Mouse (Mus musculus) midbrain, embryonic 10.5 days (tissue): ENCODE results near the gene Nos1. TPM values are rescaled to one million over a fixed set of nuclear protein-coding genes. Genes with fewer than 3 reads are reported as not detected.

ENCODE experiments used
- DNase-seq: peaks from one replicate; pipeline ENCODE4 v3.0.0-alpha.2; 2017; ENCODE audit warnings: low spot score
- H3K27ac ChIP-seq: fragments of 300-500 bp; sonication (generic); replicated peaks from 2 replicates; pipeline ENCODE4 v1.5.1; 2016; ENCODE audit warnings: mild to moderate bottlenecking
- H3K27me3 ChIP-seq: fragments of 300-500 bp; sonication (generic); 2 replicates; pipeline ENCODE4 v1.6.1; 2016; ENCODE audit warnings: low read depth, mild to moderate bottlenecking; ENCODE audit not compliant: poor library complexity, severe bottlenecking
- H3K36me3 ChIP-seq: fragments of 300-500 bp; sonication (generic); 2 replicates; pipeline ENCODE4 v1.6.1; 2016; ENCODE audit warnings: mild to moderate bottlenecking, moderate library complexity
- H3K4me1 ChIP-seq: fragments of 300-500 bp; sonication (generic); 2 replicates; pipeline ENCODE4 v1.6.1; 2016
- H3K4me3 ChIP-seq: fragments of 300-500 bp; sonication (generic); 2 replicates; pipeline ENCODE4 v1.5.1; 2016; ENCODE audit warnings: mild to moderate bottlenecking, moderate library complexity
- H3K9me3 ChIP-seq: fragments of 300-500 bp; sonication (generic); replicated peaks from 2 replicates; pipeline ENCODE4 v1.6.1; 2016; ENCODE audit warnings: mild to moderate bottlenecking
- WGBS: fragments of 180-500 bp; shearing (Covaris S2); methylation state at CpG from one replicate; pipeline ENCODE4 v1.1.7; 2016; 5-methylcytosine and 5-hydroxymethylcytosine counted together
- polyA plus RNA-seq: library from polyadenylated mRNA; unstranded; fragments of >200 nt; fragmentation: Nextera tagmentation; extraction: Ambion mirVana; gene quantifications from 2 replicates; pipeline ENCODE4 v1.2.1, GENCODE M21; 2016

Nos1 gene
- polyA plus RNA-seq, 1 experiment from 2014 or later, result 0.25 TPM

- H3K9me3 ChIP-seq, result no peaks in the 10 kb centered on the region
- peaks cover 14% of the 10 kb centered on the region for H3K4me1 ChIP-seq
- no peaks in the 10 kb centered on the region for H3K27me3 ChIP-seq
- H3K36me3 ChIP-seq, result peaks cover 100% of the 10 kb centered on the region
- H3K27ac ChIP-seq, result no peak overlapping the region
- 94% methylated on average over 8 of the region's 8 CpGs for WGBS
- no peak for DNase-seq
- H3K4me3 ChIP-seq, result no peak overlapping the region
Measured at GRCm38 (mm10) chr5:117995372-117995901, 214.6 kb downstream of the Nos1 start.

DNA sequence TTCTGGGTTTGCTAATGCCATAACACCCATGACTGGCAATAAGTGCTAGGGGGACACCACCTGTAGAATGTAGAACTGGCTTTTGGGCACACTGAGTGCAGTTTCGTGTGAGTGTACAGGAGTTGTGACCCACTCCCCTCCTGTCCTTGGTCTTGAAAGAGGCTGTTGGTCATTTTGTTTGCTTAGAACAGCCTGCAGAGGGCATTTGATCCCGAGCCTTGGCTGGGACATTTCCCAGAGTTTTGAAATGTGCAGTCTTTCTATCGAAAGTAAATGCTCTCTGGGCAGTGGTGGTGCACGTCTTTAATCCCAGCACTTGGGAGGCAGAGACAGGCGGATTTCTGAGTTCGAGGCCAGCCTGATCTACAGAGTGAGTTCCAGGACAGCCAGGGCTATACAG lies 215.1 kb downstream of the Nos1 start:
- peaks cover 100% of the 10 kb centered on the region for H3K36me3 ChIP-seq
- H3K9me3 ChIP-seq, result no peaks in the 10 kb centered on the region
- H3K4me3 ChIP-seq, result no peak overlapping the region
- 91% methylated on average over 6 of the region's 6 CpGs for WGBS
- DNase-seq, result no peak
- peaks cover 14% of the 10 kb centered on the region for H3K4me1 ChIP-seq
- no peak overlapping the region for H3K27ac ChIP-seq
- H3K27me3 ChIP-seq, result no peaks in the 10 kb centered on the region

DNA sequence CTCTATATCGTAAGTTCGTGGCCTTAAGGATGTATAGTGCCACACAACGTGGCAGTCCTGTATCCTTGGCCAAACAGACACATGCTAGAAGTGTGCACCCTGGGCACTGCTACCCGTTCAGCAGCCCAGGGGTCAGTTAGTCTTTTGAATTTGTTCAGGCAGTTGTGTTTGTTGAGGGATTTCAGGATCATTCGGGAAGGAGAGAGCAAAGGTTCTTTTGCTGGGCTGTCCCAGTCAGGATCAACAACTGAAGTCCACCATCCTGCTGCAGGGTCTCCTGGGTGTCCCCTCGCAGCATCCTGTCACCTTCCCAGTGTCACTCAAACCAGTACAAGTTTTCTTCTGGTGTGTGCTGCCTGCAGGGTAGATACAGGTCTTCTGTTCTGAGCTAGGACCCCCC lies 215.7 kb downstream of the Nos1 start:
- 83% methylated on average over 6 of the region's 6 CpGs for WGBS
- DNase-seq, result no peak
- Histone ChIP-seq H3K36me3 (peaks cover 100% of the 10 kb centered on the region), H3K27me3 (no peaks in the 10 kb centered on the region), H3K9me3 (no peaks in the 10 kb centered on the region), H3K4me3 (no peak overlapping the region), H3K4me1 (peaks cover 14% of the 10 kb centered on the region), H3K27ac (no peak overlapping the region)

- Histone ChIP-seq H3K27me3 (no peaks in the 10 kb centered on the region), H3K36me3 (peaks cover 100% of the 10 kb centered on the region), H3K9me3 (no peaks in the 10 kb centered on the region), H3K4me3 (no peak overlapping the region), H3K27ac (0 out of 2 replicates have a peak overlapping the region, but pooled peaks have one; percentile 3), H3K4me1 (peaks cover 14% of the 10 kb centered on the region)
- DNase-seq, result no peak
- 41% methylated on average over 10 of the region's 10 CpGs for WGBS
Measured at GRCm38 (mm10) chr5:117997434-117997970, 216.7 kb downstream of the Nos1 start.

- Histone ChIP-seq H3K27ac (no peak overlapping the region), H3K4me1 (peaks cover 14% of the 10 kb centered on the region), H3K27me3 (no peaks in the 10 kb centered on the region), H3K9me3 (no peaks in the 10 kb centered on the region), H3K4me3 (no peak overlapping the region), H3K36me3 (peaks cover 100% of the 10 kb centered on the region)
- WGBS, result 86% methylated on average over 7 of the region's 7 CpGs
- no peak for DNase-seq
Measured at GRCm38 (mm10) chr5:117999061-117999460, 218.2 kb downstream of the Nos1 start.

- no peak for DNase-seq
- no peaks in the 10 kb centered on the region for H3K27me3 ChIP-seq
- H3K9me3 ChIP-seq, result no peaks in the 10 kb centered on the region
- peaks cover 14% of the 10 kb centered on the region for H3K4me1 ChIP-seq
- WGBS, result 91% methylated on average over 11 of the region's 11 CpGs
- H3K27ac ChIP-seq, result no peak overlapping the region
- H3K4me3 ChIP-seq, result no peak overlapping the region
- peaks cover 100% of the 10 kb centered on the region for H3K36me3 ChIP-seq
Measured at GRCm38 (mm10) chr5:117999584-117999983, 218.8 kb downstream of the Nos1 start.

DNA sequence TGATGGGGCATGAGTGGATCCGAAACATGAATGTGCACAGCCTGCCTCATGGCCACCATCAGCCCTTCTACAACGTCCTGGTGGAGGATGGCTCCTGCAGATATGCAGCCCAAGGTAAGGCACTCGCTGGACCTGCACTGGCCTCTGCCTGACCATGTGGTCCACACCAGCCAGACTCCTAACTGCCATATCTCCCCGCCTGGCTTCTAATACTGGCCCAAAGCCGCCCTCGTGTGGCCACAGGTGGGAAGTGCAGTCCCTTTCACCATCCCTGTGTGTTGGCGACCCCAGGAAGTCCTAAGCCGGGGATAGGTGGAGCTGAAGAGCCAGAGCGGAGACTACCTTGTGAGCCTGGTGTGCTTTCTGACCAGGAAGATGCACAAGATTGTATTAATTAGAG lies 221.2 kb downstream of the Nos1 start:
- H3K4me1 ChIP-seq, result peaks cover 17% of the 10 kb centered on the region
- WGBS, result 39% methylated on average over 9 of the region's 9 CpGs
- H3K27ac ChIP-seq, result no peak overlapping the region
- DNase-seq, result peak; percentile 79
- no peaks in the 10 kb centered on the region for H3K9me3 ChIP-seq
- no peaks in the 10 kb centered on the region for H3K27me3 ChIP-seq
- H3K36me3 ChIP-seq, result peaks cover 100% of the 10 kb centered on the region
- H3K4me3 ChIP-seq, result no peak overlapping the region

GRCm38 (mm10) chr5:118004619-118005018 lies 223.8 kb downstream of the Nos1 start:
- peaks cover 5% of the 10 kb centered on the region; the same call in 1 of the 2 replicates for H3K4me1 ChIP-seq
- H3K27me3 ChIP-seq, result no peaks in the 10 kb centered on the region
- 84% methylated on average over 8 of the region's 8 CpGs for WGBS
- no peak overlapping the region for H3K27ac ChIP-seq
- H3K4me3 ChIP-seq, result no peak overlapping the region
- peak; percentile 31 for DNase-seq
- peaks cover 100% of the 10 kb centered on the region for H3K36me3 ChIP-seq
- no peaks in the 10 kb centered on the region for H3K9me3 ChIP-seq

DNA sequence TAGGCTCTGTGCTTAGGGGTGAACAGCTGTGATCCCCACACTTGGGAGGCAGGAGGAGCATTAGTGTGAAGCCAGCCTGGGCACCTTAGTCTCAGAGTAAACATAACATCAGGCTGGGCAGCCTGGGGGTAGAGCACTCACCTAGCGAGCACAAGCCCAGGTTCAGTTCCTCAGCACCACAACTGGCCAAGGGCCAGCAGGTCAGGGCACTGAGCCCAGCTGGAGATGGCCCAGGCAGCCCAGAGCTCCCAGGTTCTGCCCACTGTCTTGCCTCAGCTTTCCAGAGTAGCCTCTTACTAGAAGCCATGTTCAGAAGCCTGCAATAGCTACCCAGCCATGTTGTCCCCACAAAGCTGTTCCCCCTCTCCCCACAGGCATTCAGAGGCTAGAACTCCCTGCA lies 224.9 kb downstream of the Nos1 start:
- H3K4me3 ChIP-seq, result no peak overlapping the region
- WGBS, result 83% methylated on average over 1 of the region's 1 CpGs
- H3K4me1 ChIP-seq, result peaks cover 5% of the 10 kb centered on the region; the same call in 1 of the 2 replicates
- peaks cover 100% of the 10 kb centered on the region for H3K36me3 ChIP-seq
- no peaks in the 10 kb centered on the region for H3K27me3 ChIP-seq
- H3K27ac ChIP-seq, result no peak overlapping the region
- H3K9me3 ChIP-seq, result no peaks in the 10 kb centered on the region
- no peak for DNase-seq

- Histone ChIP-seq H3K27ac (no peak overlapping the region), H3K9me3 (no peaks in the 10 kb centered on the region), H3K4me3 (no peak overlapping the region), H3K27me3 (no peaks in the 10 kb centered on the region), H3K36me3 (peaks cover 81% of the 10 kb centered on the region), H3K4me1 (peaks cover 5% of the 10 kb centered on the region; the same call in 1 of the 2 replicates)
- WGBS, result 94% methylated on average over 13 of the region's 13 CpGs
- no peak for DNase-seq
Measured at GRCm38 (mm10) chr5:118008344-118008743, 227.5 kb downstream of the Nos1 start.

Other genes with a start within 250 kb of the Nos1 start
- gene Fbxo21, start 195.7 kb downstream of the Nos1 start, polyA plus RNA-seq, result 105 and 118 TPM in 2 replicates
- 0.82 and 0.90 TPM in 2 replicates for gene Tesc, start 246.7 kb downstream of the Nos1 start, polyA plus RNA-seq